In genomic region chr11:65162767-65163120, GRCm38 (mm10) we compare ENCODE assay signal across 8 mouse cellular contexts. TPM values are rescaled to one million over a fixed set of nuclear protein-coding genes. Genes with fewer than 3 reads are reported as not detected.
DNase-seq lines count a peak whose midpoint lies in the region; ATAC-seq and TF ChIP-seq lines count a peak whose summit lies in the region.

TSS of gene Arhgap44 (minus strand) at chr11:65162961.

- H3K27me3 ChIP-seq in limb, embryonic 11.5 days (ENCODE audit: control insufficient read depth, insufficient read depth, low read length): peaks cover 9% of the 10 kb centered on the region; the same call in 1 of the 2 replicates
- no peaks in the 10 kb centered on the region for H3K27me3 ChIP-seq in midbrain, embryonic 15.5 days (replicated peaks)
- H3K27me3 ChIP-seq in testis, adult 2 months (ENCODE audit: control insufficient read depth, insufficient read depth, low read length): no peaks in the 10 kb centered on the region; the same call in 1 of the 2 replicates

- H3K4me2 ChIP-seq in limb, embryonic 11.5 days (ENCODE audit: low read depth, severe bottlenecking): peak within 1 kb of the TSS; percentile 95
- H3K4me2 ChIP-seq in midbrain, embryonic 15.5 days: peak within 1 kb of the TSS; percentile 60

- H3K4me1 ChIP-seq in limb, embryonic 11.5 days (ENCODE audit: control insufficient read depth, insufficient read depth, low read length): peaks cover 4% of the 10 kb centered on the region; the same call in 1 of the 2 replicates
- peaks cover 14% of the 10 kb centered on the region for H3K4me1 ChIP-seq in midbrain, embryonic 15.5 days
- H3K4me1 ChIP-seq in testis, adult 2 months (ENCODE audit: control insufficient read depth, insufficient read depth, low read length): peaks cover 15% of the 10 kb centered on the region

- under 1% methylated on average over 27 of the region's 27 CpGs for WGBS in limb, embryonic 11.5 days
- 0% methylated on average over 25 of the region's 27 CpGs for WGBS in midbrain, embryonic 15.5 days

- peak; percentile 83 for ATAC-seq in limb, embryonic 11.5 days (ENCODE audit: insufficient number of reproducible peaks, low FRiP score, low TSS enrichment, low read depth)
- peak; percentile 96 for ATAC-seq in midbrain, embryonic 15.5 days (replicated peaks)

- H3K9me3 ChIP-seq in limb, embryonic 11.5 days (ENCODE audit: control insufficient read depth, low read length): no peaks in the 10 kb centered on the region
- H3K9me3 ChIP-seq in midbrain, embryonic 15.5 days: no peaks in the 10 kb centered on the region

- TF ChIP-seq POLR2A in testis, adult 2 months (IDR thresholded peaks at IDR 0.05; ENCODE audit: control insufficient read depth, low read depth, low read length): no peak

- peak; percentile 88 for DNase-seq in brain, adult 2 months (ENCODE audit: low read depth, low spot score)
- DNase-seq in embryo, embryonic 9.5 days (ENCODE audit: extremely low spot score): peak; percentile 81
- peak; percentile 65 to 82 for DNase-seq in heart, adult 18-20 months
- peak; percentile 70 for DNase-seq in kidney, adult 18-20 months
- DNase-seq in limb, embryonic 11.5 days (ENCODE audit: low spot score): peak; percentile 86
- DNase-seq in c-Kit-positive CD71-positive TER-119-positive erythroid progenitor cells, embryonic 14.5 days (ENCODE audit: low spot score): no peak

- no peaks in the 10 kb centered on the region for H3K36me3 ChIP-seq in limb, embryonic 11.5 days (ENCODE audit: control insufficient read depth, insufficient read depth, low read length)
- H3K36me3 ChIP-seq in midbrain, embryonic 15.5 days (replicated peaks): no peaks in the 10 kb centered on the region
- no peaks in the 10 kb centered on the region for H3K36me3 ChIP-seq in testis, adult 2 months (ENCODE audit: control insufficient read depth, insufficient read depth, low read length)

- H3K9ac ChIP-seq in limb, embryonic 11.5 days (ENCODE audit: low read length): peak within 1 kb of the TSS; percentile 73
- peak within 1 kb of the TSS; percentile 96 for H3K9ac ChIP-seq in midbrain, embryonic 15.5 days

- no peak for TF ChIP-seq CTCF in testis, adult 2 months (IDR thresholded peaks at IDR 0.05; ENCODE audit: control insufficient read depth, insufficient read depth, insufficient replicate concordance, low read depth, low read length)

- H3K27ac ChIP-seq in limb, embryonic 11.5 days (replicated peaks; ENCODE audit: low read depth, low read length): no peak within 1 kb of the TSS
- H3K27ac ChIP-seq in midbrain, embryonic 15.5 days: peak within 1 kb of the TSS; percentile 89
- H3K27ac ChIP-seq in testis, adult 2 months (ENCODE audit: control insufficient read depth, insufficient read depth, low read depth, low read length): 0 out of 2 replicates have a peak within 1 kb of the TSS, but pooled peaks have one; percentile 28

- peak within 1 kb of the TSS; percentile 85 for H3K4me3 ChIP-seq in limb, embryonic 11.5 days (ENCODE audit: low read depth, low read length)
- H3K4me3 ChIP-seq in midbrain, embryonic 15.5 days: peak within 1 kb of the TSS; percentile 96
- peak within 1 kb of the TSS; percentile 93 for H3K4me3 ChIP-seq in testis, adult 2 months (ENCODE audit: control insufficient read depth, low read depth, low read length)

RNA-seq across cellular contexts. Expression of gene Arhgap44, which starts in this region (rescaled TPM):
- total RNA-seq in heart, adult 18-20 months (2021): 10 to 100 TPM; 21.5 to 23.3 TPM
- polyA plus RNA-seq in limb, embryonic 11.5 days (2014; fragmentation: Nextera tagmentation; extraction: Ambion mirVana): 3.0 and 3.9 TPM in 2 replicates
- 15.8 and 16.9 TPM in 2 replicates for polyA plus RNA-seq in midbrain, embryonic 15.5 days (2015; fragmentation: Nextera tagmentation; extraction: Ambion mirVana)
- 8.6 and 9.8 TPM in 2 replicates for polyA plus RNA-seq in testis, adult 2 months (2012; rRNA removed)
